In genomic region chr7:65497733-65498583, GRCm38 (mm10) we compare ENCODE assay signal across 8 mouse cellular contexts. TPM values are rescaled to one million over a fixed set of nuclear protein-coding genes. Genes with fewer than 3 reads are reported as not detected.
DNase-seq lines count a peak whose midpoint lies in the region; ATAC-seq and TF ChIP-seq lines count a peak whose summit lies in the region.

No protein-coding gene starts in this region.

- peak; percentile 82 for ATAC-seq in hindbrain, postnatal 0 days

- no peaks in the 10 kb centered on the region for H3K27me3 ChIP-seq in hindbrain, postnatal 0 days (ENCODE audit: insufficient read depth, low read length)

- peaks cover 5% of the 10 kb centered on the region; the same call in 1 of the 2 replicates for H3K4me1 ChIP-seq in cortical plate, adult 2 months (ENCODE audit: control insufficient read depth, insufficient read depth, low read length)
- no peaks in the 10 kb centered on the region for H3K4me1 ChIP-seq in hindbrain, postnatal 0 days (ENCODE audit: insufficient read depth, low read length)

- no peak overlapping the region for H3K9ac ChIP-seq in hindbrain, postnatal 0 days (replicated peaks; ENCODE audit: low read length)

- no peaks in the 10 kb centered on the region for H3K9me3 ChIP-seq in hindbrain, postnatal 0 days (ENCODE audit: low read length)

- TF ChIP-seq POLR2A in cortical plate, adult 2 months (IDR thresholded peaks at IDR 0.05; ENCODE audit: extremely low read depth, insufficient read depth, low read length) = no peak

- DNase-seq in adrenal gland, adult 18-20 months (ENCODE audit: low spot score in 2 of 2) = peak; percentile 78
- DNase-seq in gastrocnemius, postnatal 25 days = peak; percentile 55
- DNase-seq in hindbrain, postnatal 0 days (ENCODE audit: low spot score) = peak; percentile 77
- peak; percentile 53 for DNase-seq in left cerebral cortex, adult 11 months (ENCODE audit: low spot score)
- DNase-seq in mesoderm, embryonic 11.5 days (ENCODE audit: low read depth, low spot score) = peak; percentile 61
- DNase-seq in right cerebral cortex, postnatal 36 days (ENCODE audit: low spot score in 2 of 2) = peak; percentile 46 to 62
- DNase-seq in c-Kit-positive CD71-positive TER-119-positive erythroid progenitor cells, embryonic 14.5 days (ENCODE audit: low spot score) = no peak

- no peaks in the 10 kb centered on the region for H3K36me3 ChIP-seq in hindbrain, postnatal 0 days (ENCODE audit: insufficient read depth, low read length)

- 48% methylated on average over 12 of the region's 12 CpGs for WGBS in hindbrain, postnatal 0 days

- no peak overlapping the region for H3K4me2 ChIP-seq in hindbrain, postnatal 0 days (ENCODE audit: low read depth, low read length)

- H3K4me3 ChIP-seq in cortical plate, adult 2 months (ENCODE audit: insufficient read depth, low read length) = no peak overlapping the region
- no peak overlapping the region for H3K4me3 ChIP-seq in hindbrain, postnatal 0 days (ENCODE audit: low read length)

- H3K27ac ChIP-seq in cortical plate, adult 2 months (ENCODE audit: insufficient read depth, low read length) = no peak overlapping the region
- H3K27ac ChIP-seq in hindbrain, postnatal 0 days = no peak overlapping the region

- peak; percentile 61 for TF ChIP-seq CTCF in cortical plate, adult 2 months (IDR thresholded peaks at IDR 0.05; ENCODE audit: extremely low read depth, insufficient read depth, low read length)
- peak; percentile 79 for TF ChIP-seq CTCF in hindbrain, postnatal 0 days (IDR thresholded peaks at IDR 0.05; ENCODE audit: low read depth)

RNA-seq across cellular contexts. Expression of gene Tjp1, which starts 29.6 kb away (rescaled TPM):
- 10 to 100 TPM; 62.4 to 78.5 TPM for total RNA-seq in adrenal gland, adult 18-20 months (2021)
- 59.1 and 62.4 TPM in 2 replicates for polyA plus RNA-seq in cortical plate, adult 2 months (2012; rRNA removed)
- total RNA-seq in gastrocnemius, postnatal 25 days (2021) = 10 to 100 TPM; 26.1 to 32.7 TPM
- total RNA-seq in hindbrain, postnatal 0 days (2014; rRNA removed) = 46.2 and 69.5 TPM in 2 replicates
- polyA plus RNA-seq in hindbrain, postnatal 0 days (2015; fragmentation: Nextera tagmentation; extraction: Ambion mirVana) = 20.2 and 24.2 TPM in 2 replicates
